Mouse (Mus musculus): ENCODE measurements at regions not wholly inside any gene's neighbourhood (a gene's known extent, or its start where the extent isn't known, plus 50 kb on each side); places are given as distances from the start of the nearest gene placed in this dataset.

GRCm38 (mm10) chr15:62252078-62252833 lies 1329.4 kb upstream of the A1bg start:
- DNase-seq (ENCODE audit: low read depth, low spot score), result peak; percentile 23

GRCm38 (mm10) chr15:62249436-62249835 lies 1326.6 kb upstream of the A1bg start:
- no peak for DNase-seq (ENCODE audit: low read depth, low spot score)

- DNase-seq (ENCODE audit: low read depth, low spot score), result no peak
Observed at GRCm38 (mm10) chr15:62246561-62247079, 1323.8 kb upstream of the A1bg start.

- no peak for DNase-seq (ENCODE audit: low read depth, low spot score)
Observed at GRCm38 (mm10) chr15:62245237-62245636, 1322.4 kb upstream of the A1bg start.

- DNase-seq (ENCODE audit: low read depth, low spot score), result no peak
Observed at GRCm38 (mm10) chr15:62244819-62245218, 1322.0 kb upstream of the A1bg start.

- no peak for DNase-seq (ENCODE audit: low read depth, low spot score)
Observed at GRCm38 (mm10) chr15:62240031-62240430, 1317.2 kb upstream of the A1bg start.

GRCm38 (mm10) chr15:62238503-62239045 lies 1315.8 kb upstream of the A1bg start:
- DNase-seq (ENCODE audit: low read depth, low spot score), result no peak

GRCm38 (mm10) chr15:62236056-62236455 lies 1313.2 kb upstream of the A1bg start:
- no peak for DNase-seq (ENCODE audit: low read depth, low spot score)

GRCm38 (mm10) chr15:62234182-62234760 lies 1311.5 kb upstream of the A1bg start:
- DNase-seq (ENCODE audit: low read depth, low spot score), result no peak

- no peak for DNase-seq (ENCODE audit: low read depth, low spot score)
Observed at GRCm38 (mm10) chr15:62233154-62233553, 1310.3 kb upstream of the A1bg start.

- no peak for DNase-seq (ENCODE audit: low read depth, low spot score)
Observed at GRCm38 (mm10) chr15:62231709-62232108, 1308.9 kb upstream of the A1bg start.

GRCm38 (mm10) chr15:62230773-62231172 lies 1308.0 kb upstream of the A1bg start:
- no peak for DNase-seq (ENCODE audit: low read depth, low spot score)

GRCm38 (mm10) chr15:62229491-62230283 lies 1306.9 kb upstream of the A1bg start:
- peak; percentile 46 for DNase-seq (ENCODE audit: low read depth, low spot score)

- no peak for DNase-seq (ENCODE audit: low read depth, low spot score)
Observed at GRCm38 (mm10) chr15:62229023-62229422, 1306.2 kb upstream of the A1bg start.

GRCm38 (mm10) chr15:62224798-62225197 lies 1302.0 kb upstream of the A1bg start:
- no peak for DNase-seq (ENCODE audit: low read depth, low spot score)

GRCm38 (mm10) chr15:62224191-62224590 lies 1301.4 kb upstream of the A1bg start:
- DNase-seq (ENCODE audit: low read depth, low spot score), result no peak

- DNase-seq (ENCODE audit: low read depth, low spot score), result no peak
Observed at GRCm38 (mm10) chr15:62223156-62223840, 1300.5 kb upstream of the A1bg start.

- peak; percentile 33 for DNase-seq (ENCODE audit: low read depth, low spot score)
Observed at GRCm38 (mm10) chr15:62222731-62223130, 1299.9 kb upstream of the A1bg start.

- DNase-seq (ENCODE audit: low read depth, low spot score), result no peak
Observed at GRCm38 (mm10) chr15:62222201-62222600, 1299.4 kb upstream of the A1bg start.

- no peak for DNase-seq (ENCODE audit: low read depth, low spot score)
Observed at GRCm38 (mm10) chr15:62221024-62221819, 1298.4 kb upstream of the A1bg start.

GRCm38 (mm10) chr15:62220620-62221019 lies 1297.8 kb upstream of the A1bg start:
- no peak for DNase-seq (ENCODE audit: low read depth, low spot score)

Data from brain, adult 2 months (tissue).